Mouse (Mus musculus) forebrain, postnatal 0 days (tissue): Measurements from ENCODE around the gene Fitm2. TPM values are rescaled to one million over a fixed set of nuclear protein-coding genes. Genes with fewer than 3 reads are reported as not detected.

Experiments used
- ATAC-seq: fragments of 200-750 bp; cut with Nextera tagmentation; 2 replicates; pipeline ENCODE4 v1.8.0; 2017; ENCODE audit warnings: mild to moderate bottlenecking, moderate library complexity
- DNase-seq: peaks from one replicate; pipeline ENCODE4 v3.0.0-alpha.2; 2015
- H3K27ac ChIP-seq: fragments of 300-500 bp; sonication (generic); 2 replicates; pipeline ENCODE4 v1.5.1; 2014; ENCODE audit warnings: low read depth, mild to moderate bottlenecking, antibody characterized with exemption, low read length, moderate library complexity, mixed read lengths
- H3K27me3 ChIP-seq: fragments of 300-500 bp; sonication (generic); 2 replicates; pipeline ENCODE4 v1.6.1; 2014; ENCODE audit warnings: mild to moderate bottlenecking, low read length, mixed read lengths; ENCODE audit not compliant: insufficient read depth
- H3K36me3 ChIP-seq: fragments of 300-500 bp; sonication (generic); 2 replicates; pipeline ENCODE4 v1.6.1; 2014; ENCODE audit warnings: mild to moderate bottlenecking, moderate library complexity; ENCODE audit not compliant: insufficient read depth
- H3K4me1 ChIP-seq: fragments of 300-500 bp; sonication (generic); 2 replicates; pipeline ENCODE4 v1.6.1; 2014; ENCODE audit warnings: antibody characterized with exemption; ENCODE audit not compliant: insufficient read depth
- H3K4me2 ChIP-seq: fragments of 300-500 bp; sonication (generic); 2 replicates; pipeline ENCODE4 v1.6.1; 2014; ENCODE audit warnings: low read depth, mild to moderate bottlenecking, moderate library complexity
- H3K4me3 ChIP-seq: fragments of 300-500 bp; sonication (generic); 2 replicates; pipeline ENCODE4 v1.5.1; 2014; ENCODE audit warnings: low read depth, low read length, mixed read lengths
- H3K9ac ChIP-seq: fragments of 300-500 bp; sonication (generic); 2 replicates; pipeline ENCODE4 v1.6.1; 2014; ENCODE audit warnings: mild to moderate bottlenecking
- H3K9me3 ChIP-seq: fragments of 300-500 bp; sonication (generic); 2 replicates; pipeline ENCODE4 v1.6.1; 2016; ENCODE audit warnings: low read length
- CTCF ChIP-seq: sonication (generic); IDR thresholded peaks from 2 replicates; pipeline ENCODE4 v1.5.1; 2016; ENCODE audit warnings: antibody characterized with exemption, control low read depth, low read depth
- WGBS: fragments of 180-500 bp; shearing (Covaris S2); extraction: QIAGEN DNeasy Blood & Tissue Kit; methylation state at CpG from one replicate; pipeline ENCODE4 v1.1.7; 2014; 5-methylcytosine and 5-hydroxymethylcytosine counted together
- polyA plus RNA-seq: library from polyadenylated mRNA; unstranded; fragments of >200 nt; fragmentation: Nextera tagmentation; extraction: Ambion mirVana; gene quantifications from 2 replicates; pipeline ENCODE4 v1.2.1, GENCODE M21; 2015
- total RNA-seq: library from RNA; depleted of rRNA; stranded (reverse); fragments of >200 nt; gene quantifications from 2 replicates; pipeline ENCODE4 v1.2.3, GENCODE M21; 2014

The Fitm2 gene
- total and polyA plus RNA-seq, 2 experiments from 2014 or later, result 11.7 to 25.8 TPM

- Histone ChIP-seq H3K4me2 (peak overlapping the region; percentile 38), H3K36me3 (peaks cover 18% of the 10 kb centered on the region), H3K9me3 (no peaks in the 10 kb centered on the region), H3K9ac (peak overlapping the region; percentile 33), H3K27ac (peak overlapping the region; percentile 29; the same call in 1 of the 2 replicates), H3K4me3 (0 out of 2 replicates have a peak overlapping the region, but pooled peaks have one; percentile 3), H3K27me3 (no peaks in the 10 kb centered on the region), H3K4me1 (peaks cover 4% of the 10 kb centered on the region; the same call in 1 of the 2 replicates)
- ATAC-seq, result peak; percentile 60
- DNase-seq, result peak; percentile 43
- TF ChIP-seq CTCF, result no peak
- WGBS, result 51% methylated on average over 27 of the region's 27 CpGs
Measured at GRCm38 (mm10) chr2:163458539-163459265, 13.7 kb downstream of the Fitm2 start.

- H3K36me3 ChIP-seq, result peaks cover 49% of the 10 kb centered on the region
- ATAC-seq (no peak), DNase-seq (no peak)
- no peak overlapping the region for H3K4me2 ChIP-seq
- no peak for TF ChIP-seq CTCF
- 94% methylated on average over 13 of the region's 13 CpGs for WGBS
- H3K9me3 ChIP-seq, result no peaks in the 10 kb centered on the region
- H3K4me1 ChIP-seq, result no peaks in the 10 kb centered on the region
- H3K27ac ChIP-seq, result no peak overlapping the region
- H3K27me3 ChIP-seq, result no peaks in the 10 kb centered on the region
- H3K4me3 ChIP-seq, result no peak overlapping the region
- H3K9ac ChIP-seq, result no peak overlapping the region
Measured at GRCm38 (mm10) chr2:163453378-163453777, 19.1 kb downstream of the Fitm2 start.

GRCm38 (mm10) chr2:163452738-163453137, 19.7 kb downstream of the Fitm2 start:
- H3K36me3 ChIP-seq, result peaks cover 49% of the 10 kb centered on the region
- no peaks in the 10 kb centered on the region for H3K9me3 ChIP-seq
- WGBS, result 88% methylated on average over 6 of the region's 6 CpGs
- no peak overlapping the region for H3K9ac ChIP-seq
- no peak for ATAC-seq
- TF ChIP-seq CTCF, result peak; percentile 51
- no peak overlapping the region for H3K27ac ChIP-seq
- DNase-seq, result no peak
- H3K4me2 ChIP-seq, result no peak overlapping the region
- no peaks in the 10 kb centered on the region for H3K4me1 ChIP-seq
- H3K27me3 ChIP-seq, result no peaks in the 10 kb centered on the region
- no peak overlapping the region for H3K4me3 ChIP-seq

- Histone ChIP-seq H3K4me2 (no peak overlapping the region), H3K36me3 (peaks cover 64% of the 10 kb centered on the region)
Measured at GRCm38 (mm10) chr2:163450668-163451295, 21.6 kb downstream of the Fitm2 start.

GRCm38 (mm10) chr2:163449276-163449675, 23.2 kb downstream of the Fitm2 start:
- TF ChIP-seq CTCF, result no peak
- no peak overlapping the region for H3K27ac ChIP-seq
- H3K4me3 ChIP-seq, result no peak overlapping the region
- H3K9me3 ChIP-seq, result no peaks in the 10 kb centered on the region
- H3K4me2 ChIP-seq, result no peak overlapping the region
- 82% methylated on average over 3 of the region's 3 CpGs for WGBS
- H3K9ac ChIP-seq, result no peak overlapping the region
- H3K36me3 ChIP-seq, result peaks cover 52% of the 10 kb centered on the region
- no peaks in the 10 kb centered on the region for H3K4me1 ChIP-seq
- DNase-seq (no peak), ATAC-seq (no peak)
- no peaks in the 10 kb centered on the region for H3K27me3 ChIP-seq

More at GRCm38 (mm10) chr2:163450668-163451295, 21.6 kb downstream of the Fitm2 start:
- peak; percentile 71 for DNase-seq
- no peak overlapping the region for H3K27ac ChIP-seq
- H3K9ac ChIP-seq, result no peak overlapping the region
- 51% methylated on average over 6 of the region's 6 CpGs for WGBS
- H3K27me3 ChIP-seq, result no peaks in the 10 kb centered on the region
- no peak for TF ChIP-seq CTCF
- no peaks in the 10 kb centered on the region for H3K4me1 ChIP-seq
- H3K9me3 ChIP-seq, result no peaks in the 10 kb centered on the region
- H3K4me3 ChIP-seq, result no peak overlapping the region
- ATAC-seq, result peak; percentile 66

- H3K4me3 ChIP-seq, result no peak overlapping the region
- DNase-seq (no peak), ATAC-seq (no peak)
- no peak for TF ChIP-seq CTCF
- 83% methylated on average over 12 of the region's 12 CpGs for WGBS
- H3K9me3 ChIP-seq, result no peaks in the 10 kb centered on the region
- no peaks in the 10 kb centered on the region for H3K27me3 ChIP-seq
- no peaks in the 10 kb centered on the region for H3K4me1 ChIP-seq
- peaks cover 39% of the 10 kb centered on the region for H3K36me3 ChIP-seq
- H3K27ac ChIP-seq, result no peak overlapping the region
- no peak overlapping the region for H3K4me2 ChIP-seq
- no peak overlapping the region for H3K9ac ChIP-seq
Measured at GRCm38 (mm10) chr2:163447375-163447774, 25.1 kb downstream of the Fitm2 start.

- Histone ChIP-seq H3K27ac (no peak overlapping the region), H3K9ac (no peak overlapping the region), H3K9me3 (no peaks in the 10 kb centered on the region), H3K4me2 (no peak overlapping the region), H3K4me1 (peaks cover 12% of the 10 kb centered on the region), H3K27me3 (no peaks in the 10 kb centered on the region), H3K36me3 (peaks cover 24% of the 10 kb centered on the region; the same call in 1 of the 2 replicates), H3K4me3 (no peak overlapping the region)
- TF ChIP-seq CTCF, result no peak
- ATAC-seq, result no peak
- 71% methylated on average over 7 of the region's 7 CpGs for WGBS
- DNase-seq, result no peak
Measured at GRCm38 (mm10) chr2:163444017-163444416, 28.4 kb downstream of the Fitm2 start.
